Mouse (Mus musculus) cerebellum, postnatal 25 days (tissue): Measurements from ENCODE around the gene Ccdc124.

ENCODE experiments used
- DNase-seq, 2 experiments: peaks; one replicate each; pipeline ENCODE4 v3.0.0; 2021; ENCODE audit warnings: mixed read lengths in 2 of 2

Gene Ccdc124

GRCm38 (mm10) chr8:70868559-70869198 lies 5.1 kb downstream of the Ccdc124 start:
- peak in 1 of 2 experiments; percentile 41 for DNase-seq

GRCm38 (mm10) chr8:70866566-70866965 lies 7.2 kb downstream of the Ccdc124 start:
- DNase-seq = no peak

- no peak for DNase-seq
Measured at GRCm38 (mm10) chr8:70866001-70866520, 7.7 kb downstream of the Ccdc124 start.

GRCm38 (mm10) chr8:70865350-70866000 lies 8.3 kb downstream of the Ccdc124 start:
- DNase-seq = peak; percentile 99

GRCm38 (mm10) chr8:70864712-70865221 lies 9.0 kb downstream of the Ccdc124 start:
- peak; percentile 59 to 63 for DNase-seq

- peak; percentile 48 to 63 for DNase-seq
Measured at GRCm38 (mm10) chr8:70863956-70864711, 9.6 kb downstream of the Ccdc124 start.

GRCm38 (mm10) chr8:70862824-70863641 lies 10.7 kb downstream of the Ccdc124 start, which contains the start of gene Kcnn1:
Gene Kcnn1, minus strand, starts transcription at chr8:70863258.
- no peak for DNase-seq

- DNase-seq = no peak
Measured at GRCm38 (mm10) chr8:70857516-70857915, 16.2 kb downstream of the Ccdc124 start.

- DNase-seq = peak; percentile 86 to 91
Measured at GRCm38 (mm10) chr8:70856541-70857197, 17.1 kb downstream of the Ccdc124 start.

- no peak for DNase-seq
Measured at GRCm38 (mm10) chr8:70856028-70856427, 17.7 kb downstream of the Ccdc124 start.

- no peak for DNase-seq
Measured at GRCm38 (mm10) chr8:70853863-70854262, 19.9 kb downstream of the Ccdc124 start.

GRCm38 (mm10) chr8:70852595-70853231 lies 21.0 kb downstream of the Ccdc124 start:
- no peak for DNase-seq

GRCm38 (mm10) chr8:70851837-70852236 lies 21.9 kb downstream of the Ccdc124 start:
- DNase-seq = no peak

- no peak for DNase-seq
Measured at GRCm38 (mm10) chr8:70850947-70851346, 22.8 kb downstream of the Ccdc124 start.

- no peak for DNase-seq
Measured at GRCm38 (mm10) chr8:70850132-70850845, 23.4 kb downstream of the Ccdc124 start.

GRCm38 (mm10) chr8:70849333-70849990 lies 24.3 kb downstream of the Ccdc124 start:
- DNase-seq = no peak

GRCm38 (mm10) chr8:70846371-70847154 lies 27.2 kb downstream of the Ccdc124 start:
- no peak for DNase-seq

- peak in 1 of 2 experiments; percentile 25 for DNase-seq
Measured at GRCm38 (mm10) chr8:70845108-70845507, 28.6 kb downstream of the Ccdc124 start.

- peak; percentile 91 to 94 for DNase-seq
Measured at GRCm38 (mm10) chr8:70844523-70844922, 29.2 kb downstream of the Ccdc124 start.
